Comparison of ENCODE assay signal across 18 mouse cellular contexts in genomic region chr1:170395101-170395500, GRCm38 (mm10).
DNase-seq lines count a peak whose midpoint lies in the region; ATAC-seq and TF ChIP-seq lines count a peak whose summit lies in the region.
"Had no signal": no experiment of that assay in that cellular context is flagged by ENCODE, and none has a peak within 500 bp of the region (broad histone marks: within the 10 kb centered on the region; RNA-seq: fewer than 3 reads in every experiment).

No protein-coding gene starts in this region.

- TF ChIP-seq CTCF in kidney, adult 2 months (conservative IDR thresholded peaks at IDR 0.05; ENCODE audit: insufficient read depth, insufficient read length, low read depth, low read length) = no peak
- TF ChIP-seq CTCF in gastrocnemius, adult 2 months (IDR thresholded peaks at IDR 0.05) = no peak

- no peak for TF ChIP-seq POLR2A in kidney, adult 2 months (IDR thresholded peaks at IDR 0.05; ENCODE audit: low read depth, low read length)

- H3K9me3 ChIP-seq in kidney, embryonic 14.5 days (ENCODE audit: control insufficient read depth, low read length) = no peaks in the 10 kb centered on the region
- H3K9me3 ChIP-seq in midbrain, embryonic 14.5 days (ENCODE audit: control insufficient read depth, low read length) = no peaks in the 10 kb centered on the region
- H3K9me3 ChIP-seq: embryonic facial prominence, embryonic 15.5 days; midbrain, embryonic 15.5 days had no signal

- no peak overlapping the region for H3K9ac ChIP-seq in kidney, embryonic 14.5 days (ENCODE audit: low read depth, low read length)
- H3K9ac ChIP-seq in midbrain, embryonic 14.5 days (replicated peaks; ENCODE audit: low read length) = no peak overlapping the region
- H3K9ac ChIP-seq: embryonic facial prominence, embryonic 15.5 days; lung, embryonic 14.5 days; midbrain, embryonic 15.5 days had no signal

- no peak overlapping the region for H3K4me2 ChIP-seq in kidney, embryonic 14.5 days (replicated peaks; ENCODE audit: low read depth, low read length)
- H3K4me2 ChIP-seq in midbrain, embryonic 14.5 days (ENCODE audit: low read length) = no peak overlapping the region
- H3K4me2 ChIP-seq: embryonic facial prominence, embryonic 15.5 days; liver, embryonic 11.5 days; lung, embryonic 14.5 days; midbrain, embryonic 15.5 days had no signal

- WGBS in kidney, adult 2 months = 53% methylated on average over 2 of the region's 2 CpGs
- 75% methylated on average over 2 of the region's 2 CpGs for WGBS in kidney, embryonic 14.5 days
- WGBS in midbrain, embryonic 14.5 days = 87% methylated on average over 2 of the region's 2 CpGs

- ATAC-seq in kidney, embryonic 14.5 days (ENCODE audit: low FRiP score, low TSS enrichment) = no peak
- ATAC-seq in midbrain, embryonic 14.5 days (ENCODE audit: low FRiP score, low TSS enrichment) = no peak
- ATAC-seq: midbrain, embryonic 15.5 days had no signal

- H3K27me3 ChIP-seq in kidney, adult 2 months (replicated peaks; ENCODE audit: control insufficient read depth, insufficient read depth, low read length) = no peaks in the 10 kb centered on the region
- no peaks in the 10 kb centered on the region for H3K27me3 ChIP-seq in kidney, embryonic 14.5 days (ENCODE audit: control insufficient read depth, insufficient read depth, low read length)
- H3K27me3 ChIP-seq in midbrain, embryonic 14.5 days (ENCODE audit: control insufficient read depth, insufficient read depth, low read length) = no peaks in the 10 kb centered on the region
- H3K27me3 ChIP-seq: embryonic facial prominence, embryonic 15.5 days; midbrain, embryonic 15.5 days had no signal

- DNase-seq in adrenal gland, adult 2 months = peak; percentile 50
- DNase-seq in adrenal gland, postnatal 4 days (ENCODE audit: low spot score in 2 of 2) = no peak
- DNase-seq in kidney, adult 2 months = peak; percentile 69
- DNase-seq in adrenal gland, postnatal 25 days = peak; percentile 40
- peak; percentile 36 for DNase-seq in kidney, adult 9 months
- no peak for DNase-seq in gastrocnemius, adult 2 months
- DNase-seq in midbrain, embryonic 14.5 days = no peak
- DNase-seq: embryo, embryonic 11 days; gastrocnemius, postnatal 25 days; left cerebral cortex, postnatal 4 days; lung, embryonic 14.5 days; retina, postnatal 1 day; right cerebral cortex, postnatal 4 days had no signal

- no peak overlapping the region for H3K27ac ChIP-seq in kidney, adult 2 months (ENCODE audit: insufficient read depth, low read depth, low read length)
- no peak overlapping the region for H3K27ac ChIP-seq in kidney, embryonic 14.5 days (ENCODE audit: low read depth, low read length)
- no peak overlapping the region for H3K27ac ChIP-seq in gastrocnemius, adult 2 months
- no peak overlapping the region for H3K27ac ChIP-seq in midbrain, embryonic 14.5 days (replicated peaks; ENCODE audit: low read depth, low read length)
- H3K27ac ChIP-seq: embryonic facial prominence, embryonic 15.5 days; forebrain, embryonic 10.5 days; midbrain, embryonic 15.5 days had no signal

- no peaks in the 10 kb centered on the region for H3K36me3 ChIP-seq in kidney, adult 2 months (ENCODE audit: control insufficient read depth, insufficient read depth, low read length)
- no peaks in the 10 kb centered on the region for H3K36me3 ChIP-seq in kidney, embryonic 14.5 days (ENCODE audit: control insufficient read depth, insufficient read depth, low read length)
- no peaks in the 10 kb centered on the region for H3K36me3 ChIP-seq in midbrain, embryonic 14.5 days (ENCODE audit: control insufficient read depth, insufficient read depth, low read length)
- H3K36me3 ChIP-seq: embryonic facial prominence, embryonic 15.5 days; forebrain, embryonic 10.5 days; midbrain, embryonic 15.5 days had no signal

- peaks cover 7% of the 10 kb centered on the region; the same call in 1 of the 2 replicates for H3K4me1 ChIP-seq in kidney, adult 2 months (ENCODE audit: control insufficient read depth, insufficient read depth, low read length)
- H3K4me1 ChIP-seq in kidney, embryonic 14.5 days (ENCODE audit: control insufficient read depth, insufficient read depth, low read length) = 0 out of 2 replicates have a peak, but pooled peaks cover 7% of the 10 kb centered on the region
- H3K4me1 ChIP-seq in midbrain, embryonic 14.5 days (ENCODE audit: control insufficient read depth, insufficient read depth, low read length) = no peaks in the 10 kb centered on the region
- H3K4me1 ChIP-seq: midbrain, embryonic 15.5 days had no signal

- intact Hi-C loops in gastrocnemius, adult 2 months (cut with DNase I) = no loop called here

- H3K4me3 ChIP-seq in kidney, adult 2 months (ENCODE audit: insufficient read depth, low read depth, low read length) = no peak overlapping the region
- H3K4me3 ChIP-seq in kidney, embryonic 14.5 days (ENCODE audit: low read length) = no peak overlapping the region
- H3K4me3 ChIP-seq in gastrocnemius, adult 2 months = no peak overlapping the region
- H3K4me3 ChIP-seq in midbrain, embryonic 14.5 days (replicated peaks; ENCODE audit: low read depth, low read length) = no peak overlapping the region
- H3K4me3 ChIP-seq: embryonic facial prominence, embryonic 15.5 days; forebrain, embryonic 10.5 days; midbrain, embryonic 15.5 days had no signal

Comparison
In these comparisons a context has a peak if more than half of its experiments do, and no peak if none do; other contexts are left out.
1. DNase-seq: peak in adrenal gland, adult 2 months (single experiment), kidney, adult 2 months (single experiment), adrenal gland, postnatal 25 days (single experiment) and kidney, adult 9 months (single experiment); none in adrenal gland, postnatal 4 days (0 of 2), gastrocnemius, adult 2 months (single experiment) and midbrain, embryonic 14.5 days (single experiment).